Mouse (Mus musculus) left cerebral cortex, adult 8-10 months (tissue): ENCODE results near the gene Zcrb1. TPM values are rescaled to one million over a fixed set of nuclear protein-coding genes. Genes with fewer than 3 reads are reported as not detected.

Source experiments
- DNase-seq, 2 experiments: peaks; one replicate each; pipeline ENCODE4 v3.0.0; 2022; ENCODE audit warnings: low spot score in 2 of 2
- total RNA-seq, 4 experiments: library from RNA; stranded (reverse); gene quantifications; 2 replicates each; pipeline ENCODE4 v1.2.4; 2022

Gene Zcrb1
- total RNA-seq, 4 experiments from 2014 or later, result 66.1 to 80.1 (median 76.6) TPM

DNA sequence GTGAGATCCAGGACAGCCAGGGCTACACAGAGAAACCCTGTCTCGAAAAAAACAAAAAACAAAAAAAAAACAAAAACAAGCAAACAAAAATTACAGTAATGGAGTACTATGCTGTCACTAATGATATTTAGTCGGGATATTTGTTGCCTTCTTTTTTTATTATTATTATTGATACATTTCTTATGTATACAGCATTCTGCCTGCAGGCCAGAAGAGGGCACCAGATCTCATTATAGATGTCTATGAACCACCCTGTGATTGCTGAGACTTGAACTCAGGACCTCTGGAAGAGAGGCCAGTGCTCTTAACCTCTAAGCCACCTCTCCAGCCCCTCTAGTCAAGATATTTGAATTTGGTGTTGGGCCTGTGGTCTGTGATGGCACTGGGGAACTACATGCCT, 26.3 kb downstream of the Zcrb1 start:
- DNase-seq, result no peak

- DNase-seq, result no peak
Measured at GRCm38 (mm10) chr15:93368558-93368957, 29.6 kb downstream of the Zcrb1 start.

DNA sequence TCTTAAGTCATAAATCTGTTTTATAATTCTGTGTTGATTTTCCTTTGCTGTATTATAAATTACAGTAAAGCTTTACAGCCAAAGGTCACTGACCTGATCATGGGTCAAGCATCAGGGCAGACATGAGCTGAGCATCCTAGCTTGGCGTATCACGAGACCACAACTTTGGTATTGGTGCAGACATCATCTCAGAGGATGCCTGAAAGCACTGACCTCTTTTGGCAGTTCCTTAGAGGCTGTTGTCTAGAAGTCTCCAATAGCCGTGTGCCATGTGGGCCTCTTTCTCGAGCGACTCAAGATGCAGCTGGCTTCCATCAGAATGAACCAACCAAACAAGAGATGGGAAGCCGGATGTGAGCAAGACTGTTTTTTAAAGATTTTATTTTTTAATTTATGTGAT, 32.6 kb downstream of the Zcrb1 start:
- no peak for DNase-seq

- no peak for DNase-seq
Measured at GRCm38 (mm10) chr15:93358346-93359095, 39.6 kb downstream of the Zcrb1 start.

DNA sequence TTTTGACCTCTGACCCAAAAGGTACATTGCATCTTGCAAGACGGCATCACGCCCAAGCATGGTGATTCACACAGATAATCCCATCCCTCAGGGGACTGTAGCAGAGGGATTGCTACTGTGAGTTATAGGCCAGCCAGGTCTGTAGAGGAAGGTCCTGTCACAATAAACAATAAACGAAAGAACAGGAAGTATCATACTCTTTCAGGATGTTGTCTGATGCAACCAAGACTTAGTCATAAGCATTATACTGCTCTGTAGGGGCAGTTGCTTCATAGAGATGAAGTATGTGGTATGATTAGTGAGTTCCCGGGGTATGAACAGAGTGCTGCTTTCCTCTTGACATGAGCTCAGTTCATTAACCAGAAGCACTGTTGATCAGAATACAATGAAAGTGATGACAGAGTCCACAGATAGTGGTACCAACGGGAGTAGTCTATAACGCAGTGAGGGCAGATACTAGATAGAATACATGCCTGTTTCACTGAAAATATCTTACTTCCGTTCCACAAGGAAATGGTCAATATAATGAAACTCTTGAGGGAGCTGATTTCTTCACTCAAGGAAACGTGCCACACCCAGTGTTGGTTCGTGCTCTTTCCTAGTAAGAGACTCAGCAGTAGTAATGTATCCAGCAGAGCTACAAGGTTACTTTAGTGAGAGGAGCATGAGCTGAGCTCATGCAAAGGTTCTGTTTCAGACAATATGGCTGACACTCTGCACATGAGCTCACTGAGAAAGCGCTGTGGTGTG, 57.3 kb downstream of the Zcrb1 start:
- DNase-seq, result no peak

DNA sequence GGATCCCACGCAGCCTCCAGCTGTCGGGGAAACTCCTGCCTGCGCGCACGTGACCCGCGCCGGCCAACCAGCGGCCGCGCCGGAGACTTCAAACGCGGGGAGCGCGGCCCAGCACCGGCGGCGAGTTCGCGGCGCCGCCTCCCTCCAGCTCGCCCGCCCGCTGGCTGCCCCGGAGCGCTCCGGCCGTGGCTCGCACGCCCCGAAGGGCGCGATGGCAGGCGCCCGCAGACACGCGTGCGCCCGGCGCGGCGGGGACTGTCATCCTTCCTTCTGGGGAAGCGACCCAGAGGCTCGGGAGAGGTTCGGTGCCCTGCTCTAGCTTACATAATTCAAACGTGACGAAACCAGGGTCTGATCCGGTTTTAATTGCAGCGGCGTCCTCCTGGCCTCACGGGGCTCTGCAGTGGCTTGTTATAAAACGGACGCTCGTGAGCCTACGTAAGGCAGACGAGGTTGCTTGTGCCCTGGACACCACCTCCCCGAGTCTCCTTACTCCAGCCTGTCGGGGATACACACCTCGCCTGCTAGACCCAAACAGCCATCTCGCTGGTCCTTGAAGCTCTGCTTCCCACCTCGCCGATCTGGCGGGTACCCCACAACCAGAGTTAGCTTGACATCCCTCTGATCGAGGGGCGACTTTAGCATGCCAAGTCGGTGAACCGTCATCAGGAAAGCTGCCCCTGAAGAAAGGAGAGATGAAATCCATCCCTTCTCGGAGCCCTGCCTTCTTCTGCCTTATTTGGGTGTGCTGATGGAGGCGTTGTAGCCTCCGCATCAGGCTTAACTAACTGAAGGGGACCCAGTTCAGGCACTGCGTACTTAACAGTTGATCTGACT, 61.0 kb downstream of the Zcrb1 start, which contains the start of gene Yaf2:
TSS of gene Yaf2 (minus strand) at position 11 of the 837 bp plus-strand sequence.
- peak; percentile 60 to 81 for DNase-seq

- no peak for DNase-seq
Measured at GRCm38 (mm10) chr15:93336658-93336924, 61.5 kb downstream of the Zcrb1 start.

Other genes starting within 250 kb of the Zcrb1 start
- 10 to 100 TPM; 13.1 to 15.5 (median 13.9) TPM for gene Gxylt1, start 123.2 kb downstream of the Zcrb1 start, total RNA-seq
- gene Yaf2, start 61.4 kb downstream of the Zcrb1 start, total RNA-seq, result 100 to 1,000 TPM in 2 of 4 experiments, 10 to 100 TPM in 2; 87.5 to 106 (median 98.1) TPM
- gene Pphln1, start within 50 bp of the Zcrb1 start, total RNA-seq, result 10 to 100 TPM; 34.8 to 44.0 (median 41.8) TPM
- gene Prickle1, start 197.6 kb upstream of the Zcrb1 start, total RNA-seq, result 10 to 100 TPM; 70.5 to 85.4 (median 81.7) TPM